Mouse (Mus musculus) thymus, adult 2 months (tissue): Measurements from ENCODE around the gene Eno1. TPM values are rescaled to one million over a fixed set of nuclear protein-coding genes. Genes with fewer than 3 reads are reported as not detected.

Experiments
- DNase-seq: peaks from one replicate; pipeline ENCODE4 v3.0.0; 2021
- H3K27ac ChIP-seq: fragments of 200-500 bp; 2 replicates; pipeline ENCODE4 v1.5.1; 2012; ENCODE audit warnings: low read length, control low read depth; ENCODE audit not compliant: control insufficient read depth, insufficient read depth
- H3K27me3 ChIP-seq: fragments of 200-500 bp; 2 replicates; pipeline ENCODE4 v1.6.1; 2012; ENCODE audit warnings: mild to moderate bottlenecking, low read length, moderate library complexity, mixed read lengths; ENCODE audit not compliant: control insufficient read depth, insufficient read depth
- H3K36me3 ChIP-seq: fragments of 200-500 bp; 2 replicates; pipeline ENCODE4 v1.6.1; 2012; ENCODE audit warnings: mild to moderate bottlenecking, low read length, moderate library complexity; ENCODE audit not compliant: control insufficient read depth, insufficient read depth
- H3K4me1 ChIP-seq: fragments of 200-500 bp; replicated peaks from 2 replicates; pipeline ENCODE4 v1.6.1; 2012; ENCODE audit warnings: low read length; ENCODE audit not compliant: control insufficient read depth, insufficient read depth
- H3K4me3 ChIP-seq: fragments of 200-500 bp; 2 replicates; pipeline ENCODE4 v1.5.1; 2012; ENCODE audit warnings: mild to moderate bottlenecking, low read length, control low read depth, moderate library complexity; ENCODE audit not compliant: control insufficient read depth, insufficient read depth
- CTCF ChIP-seq: fragments of 200-500 bp; IDR thresholded peaks from 2 replicates; pipeline ENCODE4 v1.5.1; 2012; ENCODE audit warnings: mild to moderate bottlenecking, control low read depth, low read length, moderate library complexity, borderline replicate concordance; ENCODE audit not compliant: control insufficient read depth, poor library complexity, insufficient read depth; ENCODE audit errors: extremely low read depth
- POLR2A ChIP-seq: fragments of 200-500 bp; IDR thresholded peaks from 2 replicates; pipeline ENCODE4 v1.6.1; 2012; ENCODE audit warnings: mild to moderate bottlenecking, low read length, control low read depth, moderate library complexity; ENCODE audit not compliant: control insufficient read depth, poor library complexity, insufficient read depth; ENCODE audit errors: extremely low read depth
- WGBS: fragments of 180-500 bp; shearing (Covaris S2); methylation state at CpG from one replicate; pipeline ENCODE4 v1.1.7; 2018; 5-methylcytosine and 5-hydroxymethylcytosine counted together
- polyA plus RNA-seq: library from polyadenylated mRNA; depleted of rRNA; stranded (reverse); fragments of >200 nt; gene quantifications from 2 replicates; pipeline ENCODE4 v1.2.3, GENCODE M21; 2012; rRNA removed

Gene Eno1
- 296 and 344 TPM in 2 replicates for polyA plus RNA-seq

- TF ChIP-seq CTCF, result peak; percentile 35; the same call in 1 of the 2 replicates
- peak; percentile 80 for TF ChIP-seq POLR2A
- H3K36me3 ChIP-seq, result peaks cover 14% of the 10 kb centered on the region
- DNase-seq, result peak; percentile 96
- H3K4me1 ChIP-seq, result peaks cover 26% of the 10 kb centered on the region
- peak within 1 kb of the TSS; percentile 71 for H3K4me3 ChIP-seq
- H3K27me3 ChIP-seq, result no peaks in the 10 kb centered on the region
- 1% methylated on average over 78 of the region's 78 CpGs for WGBS
- H3K27ac ChIP-seq, result peak within 1 kb of the TSS; percentile 83
These were observed at the start of gene Eno1 for GRCm38 (mm10) chr4:150236521-150237481. Gene Eno1 (plus strand): TSS chr4:150236721.

GRCm38 (mm10) chr4:150188236-150188635 is 48.3 kb upstream of the Eno1 start:
- Histone ChIP-seq H3K4me3 (no peak overlapping the region), H3K27ac (no peak overlapping the region), H3K27me3 (no peaks in the 10 kb centered on the region), H3K36me3 (no peaks in the 10 kb centered on the region), H3K4me1 (no peaks in the 10 kb centered on the region)
- TF ChIP-seq POLR2A (no peak), CTCF (no peak)
- WGBS, result 75% methylated on average over 11 of the region's 11 CpGs
- DNase-seq, result no peak

GRCm38 (mm10) chr4:150192199-150192598 is 44.3 kb upstream of the Eno1 start:
- no peaks in the 10 kb centered on the region for H3K36me3 ChIP-seq
- DNase-seq, result no peak
- H3K27me3 ChIP-seq, result no peaks in the 10 kb centered on the region

GRCm38 (mm10) chr4:150193915-150194314 is 42.6 kb upstream of the Eno1 start:
- DNase-seq, result peak; percentile 60
- no peak overlapping the region for H3K4me3 ChIP-seq
- H3K27me3 ChIP-seq, result no peaks in the 10 kb centered on the region
- TF ChIP-seq POLR2A (no peak), CTCF (no peak)
- WGBS, result 62% methylated on average over 1 of the region's 1 CpGs
- no peaks in the 10 kb centered on the region for H3K36me3 ChIP-seq
- H3K4me1 ChIP-seq, result no peaks in the 10 kb centered on the region
- H3K27ac ChIP-seq, result no peak overlapping the region

More at GRCm38 (mm10) chr4:150192199-150192598, 44.3 kb upstream of the Eno1 start:
- H3K4me3 ChIP-seq, result no peak overlapping the region
- 92% methylated on average over 6 of the region's 6 CpGs for WGBS
- TF ChIP-seq POLR2A (no peak), CTCF (no peak)
- H3K27ac ChIP-seq, result no peak overlapping the region
- no peaks in the 10 kb centered on the region for H3K4me1 ChIP-seq

GRCm38 (mm10) chr4:150198268-150198667 is 38.3 kb upstream of the Eno1 start:
- Histone ChIP-seq H3K27ac (no peak overlapping the region), H3K4me1 (no peaks in the 10 kb centered on the region), H3K4me3 (no peak overlapping the region), H3K27me3 (no peaks in the 10 kb centered on the region), H3K36me3 (no peaks in the 10 kb centered on the region)
- DNase-seq, result no peak
- 94% methylated on average over 9 of the region's 9 CpGs for WGBS
- TF ChIP-seq CTCF (no peak), POLR2A (no peak)

GRCm38 (mm10) chr4:150201232-150201631 is 35.3 kb upstream of the Eno1 start, which contains the start of gene Car6:
Gene Car6 (minus strand): TSS chr4:150201332.
- no peak for TF ChIP-seq CTCF
- no peak for TF ChIP-seq POLR2A
- DNase-seq, result no peak
- Histone ChIP-seq H3K36me3 (no peaks in the 10 kb centered on the region), H3K4me1 (no peaks in the 10 kb centered on the region), H3K27ac (no peak within 1 kb of the TSS), H3K4me3 (no peak within 1 kb of the TSS), H3K27me3 (no peaks in the 10 kb centered on the region)
- WGBS, result 91% methylated on average over 5 of the region's 5 CpGs

- Histone ChIP-seq H3K4me3 (no peak overlapping the region), H3K27me3 (no peaks in the 10 kb centered on the region), H3K36me3 (no peaks in the 10 kb centered on the region), H3K27ac (no peak overlapping the region), H3K4me1 (no peaks in the 10 kb centered on the region)
- 28% methylated on average over 5 of the region's 5 CpGs for WGBS
- no peak for TF ChIP-seq CTCF
- no peak for TF ChIP-seq POLR2A
- DNase-seq, result no peak
These were observed 33.8 kb upstream of the Eno1 start for GRCm38 (mm10) chr4:150202702-150203101.
